Mouse (Mus musculus): ENCODE measurements around the gene Krtap1-5. TPM values are rescaled to one million over a fixed set of nuclear protein-coding genes. Genes with fewer than 3 reads are reported as not detected.

Gene Krtap1-5
- polyA plus RNA-seq, 1 experiment from 2014 or later, result not detected

DNA sequence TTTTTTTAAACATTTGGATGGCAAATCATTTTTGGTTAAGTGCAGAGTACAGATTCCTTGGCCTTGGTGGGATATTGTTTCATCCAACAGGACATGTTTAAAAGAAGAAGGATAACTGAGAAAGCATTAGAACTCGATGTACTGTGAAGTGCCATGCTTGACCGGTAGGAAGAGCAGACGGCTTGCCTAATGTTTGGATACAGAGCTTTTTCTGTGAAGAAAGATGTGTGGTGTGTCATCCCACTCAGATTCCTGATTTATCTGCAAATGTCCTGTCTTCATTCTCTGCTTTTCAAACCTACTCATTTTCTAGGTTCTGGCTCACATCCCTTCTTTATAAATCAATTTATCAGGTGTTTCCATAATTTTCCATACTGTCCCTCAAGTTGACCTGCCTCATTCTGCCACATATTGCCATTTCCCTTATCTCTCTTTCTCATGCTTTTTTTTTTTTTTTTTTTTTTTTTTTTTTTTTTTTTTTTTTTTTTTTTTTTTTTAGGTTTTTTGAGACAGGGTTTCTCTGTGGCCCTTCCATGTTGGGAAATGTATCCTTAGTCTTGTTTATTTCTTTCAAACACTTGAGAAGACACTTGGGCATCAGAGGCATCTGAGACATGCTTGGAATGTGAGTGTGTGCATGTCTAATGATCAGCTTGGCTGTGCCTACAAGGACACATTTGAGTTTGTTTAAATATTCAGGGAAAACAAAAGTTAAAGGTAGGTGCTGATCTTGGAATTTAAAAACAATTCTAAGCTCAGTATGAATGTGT is 22.7 kb downstream of the Krtap1-5 start:
- 58% methylated on average over 3 of the region's 3 CpGs for WGBS
- Histone ChIP-seq H3K4me2 (ENCODE audit: low read depth, low read length) (no peak overlapping the region), H3K27me3 (replicated peaks; ENCODE audit: control insufficient read depth, insufficient read depth, low read length) (no peaks in the 10 kb centered on the region), H3K27ac (ENCODE audit: low read length) (no peak overlapping the region), H3K9me3 (ENCODE audit: control insufficient read depth, low read length) (no peaks in the 10 kb centered on the region), H3K9ac (ENCODE audit: low read depth, low read length) (no peak overlapping the region), H3K4me3 (ENCODE audit: low read length) (no peak overlapping the region), H3K36me3 (ENCODE audit: control insufficient read depth, insufficient read depth, low read length) (no peaks in the 10 kb centered on the region), H3K4me1 (ENCODE audit: control insufficient read depth, insufficient read depth, low read length) (no peaks in the 10 kb centered on the region)
- ATAC-seq, result no peak

GRCm38 (mm10) chr11:99556753-99557152 is 24.1 kb downstream of the Krtap1-5 start, which contains the start of gene Krtap3-2:
Gene Krtap3-2, minus strand, starts transcription at chr11:99556853.
- H3K27me3 ChIP-seq (replicated peaks; ENCODE audit: control insufficient read depth, insufficient read depth, low read length), result no peaks in the 10 kb centered on the region
- H3K9me3 ChIP-seq (ENCODE audit: control insufficient read depth, low read length), result no peaks in the 10 kb centered on the region
- H3K27ac ChIP-seq (ENCODE audit: low read length), result no peak within 1 kb of the TSS
- no peaks in the 10 kb centered on the region for H3K4me1 ChIP-seq (ENCODE audit: control insufficient read depth, insufficient read depth, low read length)
- WGBS, result 84% methylated on average over 2 of the region's 2 CpGs
- H3K4me3 ChIP-seq (ENCODE audit: low read length), result no peak within 1 kb of the TSS
- H3K36me3 ChIP-seq (ENCODE audit: control insufficient read depth, insufficient read depth, low read length), result no peaks in the 10 kb centered on the region
- ATAC-seq, result no peak
- H3K4me2 ChIP-seq (ENCODE audit: low read depth, low read length), result no peak within 1 kb of the TSS
- no peak within 1 kb of the TSS for H3K9ac ChIP-seq (ENCODE audit: low read depth, low read length)

DNA sequence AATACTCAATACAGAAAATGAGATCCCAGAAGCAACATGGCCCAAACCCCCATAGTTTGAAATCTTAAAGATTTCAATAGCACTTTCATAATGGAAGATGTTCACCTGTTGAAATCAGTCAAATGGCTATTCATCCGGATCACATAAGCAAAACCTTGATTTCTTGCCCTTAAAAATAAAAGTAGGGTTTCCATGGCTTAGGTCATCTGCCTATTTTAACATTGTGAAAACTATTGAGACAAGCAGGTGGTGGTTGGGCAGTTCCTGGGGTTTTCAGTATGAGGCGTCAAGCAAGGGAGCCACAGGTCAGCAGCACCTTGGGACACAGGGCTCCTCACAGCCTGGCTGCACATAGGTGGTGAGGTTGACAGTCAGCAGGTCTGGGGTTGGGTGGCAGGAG is 24.6 kb downstream of the Krtap1-5 start:
- no peak for ATAC-seq
- 90% methylated on average over 2 of the region's 2 CpGs for WGBS
- Histone ChIP-seq H3K9ac (ENCODE audit: low read depth, low read length) (no peak overlapping the region), H3K9me3 (ENCODE audit: control insufficient read depth, low read length) (no peaks in the 10 kb centered on the region), H3K27me3 (replicated peaks; ENCODE audit: control insufficient read depth, insufficient read depth, low read length) (no peaks in the 10 kb centered on the region), H3K4me1 (ENCODE audit: control insufficient read depth, insufficient read depth, low read length) (no peaks in the 10 kb centered on the region), H3K4me3 (ENCODE audit: low read length) (no peak overlapping the region), H3K27ac (ENCODE audit: low read length) (no peak overlapping the region), H3K36me3 (ENCODE audit: control insufficient read depth, insufficient read depth, low read length) (no peaks in the 10 kb centered on the region), H3K4me2 (ENCODE audit: low read depth, low read length) (no peak overlapping the region)

- Histone ChIP-seq H3K9me3 (ENCODE audit: control insufficient read depth, low read length) (no peaks in the 10 kb centered on the region), H3K27me3 (replicated peaks; ENCODE audit: control insufficient read depth, insufficient read depth, low read length) (no peaks in the 10 kb centered on the region), H3K36me3 (ENCODE audit: control insufficient read depth, insufficient read depth, low read length) (no peaks in the 10 kb centered on the region), H3K27ac (ENCODE audit: low read length) (no peak within 1 kb of the TSS), H3K4me2 (ENCODE audit: low read depth, low read length) (no peak within 1 kb of the TSS), H3K9ac (ENCODE audit: low read depth, low read length) (no peak within 1 kb of the TSS), H3K4me3 (ENCODE audit: low read length) (no peak within 1 kb of the TSS), H3K4me1 (ENCODE audit: control insufficient read depth, insufficient read depth, low read length) (no peaks in the 10 kb centered on the region)
- no peak for ATAC-seq
- 70% methylated on average over 4 of the region's 4 CpGs for WGBS
These were observed 30.1 kb downstream of the Krtap1-5 start, which contains the start of gene Krtap3-3 for GRCm38 (mm10) chr11:99550765-99551164. Gene Krtap3-3, minus strand, starts transcription at chr11:99550865.

DNA sequence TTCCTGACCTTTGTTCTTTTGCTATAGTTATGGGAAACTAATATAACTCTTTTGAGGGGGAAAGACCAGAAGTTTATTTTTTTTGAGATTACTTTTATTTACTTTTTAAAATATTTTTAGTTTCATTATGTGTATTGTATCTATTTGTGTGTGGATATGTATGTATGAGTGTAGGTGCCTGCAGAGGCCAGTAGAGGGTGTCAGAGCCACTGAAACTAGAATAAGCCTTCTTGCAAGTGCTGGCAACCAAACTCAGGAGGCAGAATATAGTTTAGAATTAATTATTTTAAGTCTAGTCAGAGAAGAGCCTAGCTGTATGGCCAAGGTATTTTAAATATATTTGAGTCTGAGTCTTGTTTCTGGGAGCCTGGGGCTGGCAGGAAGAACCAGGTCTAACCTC is 32.9 kb downstream of the Krtap1-5 start:
- H3K9me3 ChIP-seq (ENCODE audit: control insufficient read depth, low read length), result no peaks in the 10 kb centered on the region
- no peak overlapping the region for H3K4me2 ChIP-seq (ENCODE audit: low read depth, low read length)
- no peak overlapping the region for H3K4me3 ChIP-seq (ENCODE audit: low read length)
- H3K9ac ChIP-seq (ENCODE audit: low read depth, low read length), result no peak overlapping the region
- no peaks in the 10 kb centered on the region for H3K4me1 ChIP-seq (ENCODE audit: control insufficient read depth, insufficient read depth, low read length)
- no peak overlapping the region for H3K27ac ChIP-seq (ENCODE audit: low read length)
- no peaks in the 10 kb centered on the region for H3K27me3 ChIP-seq (replicated peaks; ENCODE audit: control insufficient read depth, insufficient read depth, low read length)
- ATAC-seq, result no peak
- no peaks in the 10 kb centered on the region for H3K36me3 ChIP-seq (ENCODE audit: control insufficient read depth, insufficient read depth, low read length)

- Histone ChIP-seq H3K9me3 (ENCODE audit: control insufficient read depth, low read length) (no peaks in the 10 kb centered on the region), H3K4me3 (ENCODE audit: low read length) (no peak overlapping the region), H3K9ac (ENCODE audit: low read depth, low read length) (no peak overlapping the region), H3K27ac (ENCODE audit: low read length) (no peak overlapping the region), H3K36me3 (ENCODE audit: control insufficient read depth, insufficient read depth, low read length) (no peaks in the 10 kb centered on the region), H3K4me2 (ENCODE audit: low read depth, low read length) (no peak overlapping the region), H3K4me1 (ENCODE audit: control insufficient read depth, insufficient read depth, low read length) (no peaks in the 10 kb centered on the region), H3K27me3 (replicated peaks; ENCODE audit: control insufficient read depth, insufficient read depth, low read length) (no peaks in the 10 kb centered on the region)
- ATAC-seq, result no peak
- 65% methylated on average over 9 of the region's 9 CpGs for WGBS
These were observed 41.1 kb downstream of the Krtap1-5 start for GRCm38 (mm10) chr11:99539721-99540120.

Other genes with a start within 250 kb of the Krtap1-5 start
- not detected in 2 replicates for gene Krt26, start 243.1 kb downstream of the Krtap1-5 start, polyA plus RNA-seq (2015; fragmentation: Nextera tagmentation; extraction: Ambion mirVana)
- not detected in 2 replicates for gene Krt27, start 229.9 kb downstream of the Krtap1-5 start, polyA plus RNA-seq (2015; fragmentation: Nextera tagmentation; extraction: Ambion mirVana)
- 0.07 TPM in 1 of 2 replicates, not detected in the other for gene Krt28, start 206.1 kb downstream of the Krtap1-5 start, polyA plus RNA-seq (2015; fragmentation: Nextera tagmentation; extraction: Ambion mirVana)
- gene Krt10, start 191.7 kb downstream of the Krtap1-5 start, polyA plus RNA-seq (2015; fragmentation: Nextera tagmentation; extraction: Ambion mirVana), result 15.5 and 16.4 TPM in 2 replicates
- gene Krt12, start 158.8 kb downstream of the Krtap1-5 start, polyA plus RNA-seq (2015; fragmentation: Nextera tagmentation; extraction: Ambion mirVana), result not detected in 2 replicates
- gene Krt20, start 142.9 kb downstream of the Krtap1-5 start, polyA plus RNA-seq (2015; fragmentation: Nextera tagmentation; extraction: Ambion mirVana), result 101 and 110 TPM in 2 replicates
- gene Krt23, start 87.9 kb downstream of the Krtap1-5 start, polyA plus RNA-seq (2015; fragmentation: Nextera tagmentation; extraction: Ambion mirVana), result 18.4 and 19.6 TPM in 2 replicates
- not detected in 2 replicates for gene Krt39, start 59.7 kb downstream of the Krtap1-5 start, polyA plus RNA-seq (2015; fragmentation: Nextera tagmentation; extraction: Ambion mirVana)
- not detected in 2 replicates for gene Krt40, start 37.9 kb downstream of the Krtap1-5 start, polyA plus RNA-seq (2015; fragmentation: Nextera tagmentation; extraction: Ambion mirVana)
- gene Krtap3-3, start 30.2 kb downstream of the Krtap1-5 start, polyA plus RNA-seq (2015; fragmentation: Nextera tagmentation; extraction: Ambion mirVana), result not detected in 2 replicates
- gene Krtap3-2, start 24.2 kb downstream of the Krtap1-5 start, polyA plus RNA-seq (2015; fragmentation: Nextera tagmentation; extraction: Ambion mirVana), result not detected in 2 replicates
- gene Gm11939, start 21.6 kb downstream of the Krtap1-5 start, polyA plus RNA-seq (2015; fragmentation: Nextera tagmentation; extraction: Ambion mirVana), result not detected in 2 replicates
- not detected in 2 replicates for gene Krtap3-1, start 14.4 kb downstream of the Krtap1-5 start, polyA plus RNA-seq (2015; fragmentation: Nextera tagmentation; extraction: Ambion mirVana)
- gene Krtap1-4, start 2.6 kb upstream of the Krtap1-5 start, polyA plus RNA-seq (2015; fragmentation: Nextera tagmentation; extraction: Ambion mirVana), result not detected in 2 replicates
- gene Krtap1-3, start 10.3 kb upstream of the Krtap1-5 start, polyA plus RNA-seq (2015; fragmentation: Nextera tagmentation; extraction: Ambion mirVana), result not detected in 2 replicates
- gene Krtap9-3, start 17.1 kb upstream of the Krtap1-5 start, polyA plus RNA-seq (2015; fragmentation: Nextera tagmentation; extraction: Ambion mirVana), result not detected in 2 replicates
- gene Gm11938, start 22.3 kb upstream of the Krtap1-5 start, polyA plus RNA-seq (2015; fragmentation: Nextera tagmentation; extraction: Ambion mirVana), result not detected in 2 replicates
- gene Gm11937, start 29.2 kb upstream of the Krtap1-5 start, polyA plus RNA-seq (2015; fragmentation: Nextera tagmentation; extraction: Ambion mirVana), result not detected in 2 replicates
- gene Krtap2-4, start 33.8 kb upstream of the Krtap1-5 start, polyA plus RNA-seq (2015; fragmentation: Nextera tagmentation; extraction: Ambion mirVana), result not detected in 2 replicates
- not detected in 2 replicates for gene Gm11562, start 39.4 kb upstream of the Krtap1-5 start, polyA plus RNA-seq (2015; fragmentation: Nextera tagmentation; extraction: Ambion mirVana)
- gene Krtap4-1, start 47.2 kb upstream of the Krtap1-5 start, polyA plus RNA-seq (2015; fragmentation: Nextera tagmentation; extraction: Ambion mirVana), result not detected in 2 replicates
- gene Krtap4-2, start 54.1 kb upstream of the Krtap1-5 start, polyA plus RNA-seq (2015; fragmentation: Nextera tagmentation; extraction: Ambion mirVana), result not detected in 2 replicates
- gene Krtap4-7, start 63.1 kb upstream of the Krtap1-5 start, polyA plus RNA-seq (2015; fragmentation: Nextera tagmentation; extraction: Ambion mirVana), result not detected in 2 replicates
- gene Gm11555, start 69.2 kb upstream of the Krtap1-5 start, polyA plus RNA-seq (2015; fragmentation: Nextera tagmentation; extraction: Ambion mirVana), result not detected in 2 replicates
- not detected in 2 replicates for gene Gm11563, start 77.9 kb upstream of the Krtap1-5 start, polyA plus RNA-seq (2015; fragmentation: Nextera tagmentation; extraction: Ambion mirVana)
- not detected in 2 replicates for gene Krtap4-6, start 84.9 kb upstream of the Krtap1-5 start, polyA plus RNA-seq (2015; fragmentation: Nextera tagmentation; extraction: Ambion mirVana)
- gene Gm14190, start 109.7 kb upstream of the Krtap1-5 start, polyA plus RNA-seq (2015; fragmentation: Nextera tagmentation; extraction: Ambion mirVana), result not detected in 2 replicates
- gene Gm14180, start 153.3 kb upstream of the Krtap1-5 start, polyA plus RNA-seq (2015; fragmentation: Nextera tagmentation; extraction: Ambion mirVana), result not detected in 2 replicates
- gene Gm11595, start 191.9 kb upstream of the Krtap1-5 start, polyA plus RNA-seq (2015; fragmentation: Nextera tagmentation; extraction: Ambion mirVana), result not detected in 2 replicates
- not detected in 2 replicates for gene Krtap4-8, start 199.7 kb upstream of the Krtap1-5 start, polyA plus RNA-seq (2015; fragmentation: Nextera tagmentation; extraction: Ambion mirVana)
- not detected in 2 replicates for gene Krtap4-9, start 204.2 kb upstream of the Krtap1-5 start, polyA plus RNA-seq (2015; fragmentation: Nextera tagmentation; extraction: Ambion mirVana)
- gene Gm11596, start 212.5 kb upstream of the Krtap1-5 start, polyA plus RNA-seq (2015; fragmentation: Nextera tagmentation; extraction: Ambion mirVana), result not detected in 2 replicates
- not detected in 2 replicates for gene Gm11569, start 217.9 kb upstream of the Krtap1-5 start, polyA plus RNA-seq (2015; fragmentation: Nextera tagmentation; extraction: Ambion mirVana)
- not detected in 2 replicates for gene Gm11554, start 223.4 kb upstream of the Krtap1-5 start, polyA plus RNA-seq (2015; fragmentation: Nextera tagmentation; extraction: Ambion mirVana)
- gene Krtap4-13, start 228.9 kb upstream of the Krtap1-5 start, polyA plus RNA-seq (2015; fragmentation: Nextera tagmentation; extraction: Ambion mirVana), result not detected in 2 replicates
- gene Gm11564, start 234.7 kb upstream of the Krtap1-5 start, polyA plus RNA-seq (2015; fragmentation: Nextera tagmentation; extraction: Ambion mirVana), result not detected in 2 replicates